Mouse (Mus musculus): ENCODE results near the gene Cxcl12. TPM values are rescaled to one million over a fixed set of nuclear protein-coding genes. Genes with fewer than 3 reads are reported as not detected.
A peak's percentile ranks its signal among the peaks of the same experiment; 100 is the strongest.

Gene Cxcl12
- polyA plus RNA-seq, 1 experiment from 2014 or later = 63.6 TPM

GRCm38 (mm10) chr6:117159710-117160690 is 8.3 kb upstream of the Cxcl12 start:
- peaks cover 10% of the 10 kb centered on the region for H3K4me1 ChIP-seq (replicated peaks)
- 81% methylated on average over 16 of the region's 16 CpGs for WGBS
- no peak for DNase-seq (ENCODE audit: low spot score)
- H3K4me3 ChIP-seq = no peak overlapping the region
- H3K27ac ChIP-seq = no peak overlapping the region
- no peaks in the 10 kb centered on the region for H3K9me3 ChIP-seq
- H3K36me3 ChIP-seq = no peaks in the 10 kb centered on the region
- peaks cover 3% of the 10 kb centered on the region; the same call in 1 of the 2 replicates for H3K27me3 ChIP-seq (ENCODE audit: insufficient read depth, poor library complexity, severe bottlenecking)

GRCm38 (mm10) chr6:117163486-117163885 is 4.8 kb upstream of the Cxcl12 start:
- no peak for DNase-seq (ENCODE audit: low spot score)
- no peaks in the 10 kb centered on the region for H3K36me3 ChIP-seq
- H3K27ac ChIP-seq = no peak overlapping the region
- 69% methylated on average over 5 of the region's 5 CpGs for WGBS
- H3K9me3 ChIP-seq = no peaks in the 10 kb centered on the region
- no peak overlapping the region for H3K4me3 ChIP-seq
- peaks cover 25% of the 10 kb centered on the region for H3K4me1 ChIP-seq (replicated peaks)
- peaks cover 30% of the 10 kb centered on the region for H3K27me3 ChIP-seq (ENCODE audit: insufficient read depth, poor library complexity, severe bottlenecking)

- peaks cover 62% of the 10 kb centered on the region for H3K27me3 ChIP-seq (ENCODE audit: insufficient read depth, poor library complexity, severe bottlenecking)
- no peak overlapping the region for H3K27ac ChIP-seq
Measured at GRCm38 (mm10) chr6:117166581-117167425, 1.5 kb upstream of the Cxcl12 start.

GRCm38 (mm10) chr6:117167426-117167730 is 957 bp upstream of the Cxcl12 start:
- 6% methylated on average over 7 of the region's 7 CpGs for WGBS
- no peaks in the 10 kb centered on the region for H3K9me3 ChIP-seq
- peak overlapping the region; percentile 71; the same call in 1 of the 2 replicates for H3K4me3 ChIP-seq
- no peak overlapping the region for H3K27ac ChIP-seq
- peaks cover 68% of the 10 kb centered on the region for H3K27me3 ChIP-seq (ENCODE audit: insufficient read depth, poor library complexity, severe bottlenecking)
- DNase-seq (ENCODE audit: low spot score) = no peak
- H3K4me1 ChIP-seq (replicated peaks) = peaks cover 39% of the 10 kb centered on the region
- no peaks in the 10 kb centered on the region for H3K36me3 ChIP-seq

More at GRCm38 (mm10) chr6:117166581-117167425, 1.5 kb upstream of the Cxcl12 start:
- no peaks in the 10 kb centered on the region for H3K9me3 ChIP-seq
- peak overlapping the region; percentile 71 for H3K4me3 ChIP-seq
- under 1% methylated on average over 16 of the region's 16 CpGs for WGBS
- H3K36me3 ChIP-seq = no peaks in the 10 kb centered on the region
- DNase-seq (ENCODE audit: low spot score) = peak; percentile 89
- H3K4me1 ChIP-seq (replicated peaks) = peaks cover 39% of the 10 kb centered on the region

GRCm38 (mm10) chr6:117169051-117169909 is 945 bp downstream of the Cxcl12 start:
- WGBS = under 1% methylated on average over 46 of the region's 46 CpGs
- H3K27ac ChIP-seq = peak overlapping the region; percentile 87
- DNase-seq (ENCODE audit: low spot score) = peak; percentile 57
- no peaks in the 10 kb centered on the region for H3K36me3 ChIP-seq
- no peaks in the 10 kb centered on the region for H3K9me3 ChIP-seq
- peak overlapping the region; percentile 71 for H3K4me3 ChIP-seq
- peaks cover 79% of the 10 kb centered on the region for H3K27me3 ChIP-seq (ENCODE audit: insufficient read depth, poor library complexity, severe bottlenecking)
- H3K4me1 ChIP-seq (replicated peaks) = peaks cover 45% of the 10 kb centered on the region

GRCm38 (mm10) chr6:117169910-117170747 is 1.8 kb downstream of the Cxcl12 start:
- 17% methylated on average over 10 of the region's 10 CpGs for WGBS
- Histone ChIP-seq H3K27me3 (ENCODE audit: insufficient read depth, poor library complexity, severe bottlenecking) (peaks cover 79% of the 10 kb centered on the region), H3K4me3 (peak overlapping the region; percentile 71), H3K4me1 (replicated peaks) (peaks cover 45% of the 10 kb centered on the region), H3K27ac (no peak overlapping the region), H3K36me3 (no peaks in the 10 kb centered on the region), H3K9me3 (no peaks in the 10 kb centered on the region)
- peak; percentile 16 for DNase-seq (ENCODE audit: low spot score)

GRCm38 (mm10) chr6:117172358-117172757 is 4.0 kb downstream of the Cxcl12 start:
- Histone ChIP-seq H3K36me3 (0 out of 2 replicates have a peak, but pooled peaks cover 3% of the 10 kb centered on the region), H3K4me1 (replicated peaks) (peaks cover 43% of the 10 kb centered on the region), H3K9me3 (no peaks in the 10 kb centered on the region), H3K27me3 (ENCODE audit: insufficient read depth, poor library complexity, severe bottlenecking) (peaks cover 64% of the 10 kb centered on the region), H3K4me3 (no peak overlapping the region), H3K27ac (no peak overlapping the region)
- no peak for DNase-seq (ENCODE audit: low spot score)
- 86% methylated on average over 6 of the region's 6 CpGs for WGBS

GRCm38 (mm10) chr6:117173876-117174275 is 5.5 kb downstream of the Cxcl12 start:
- Histone ChIP-seq H3K4me1 (replicated peaks) (peaks cover 28% of the 10 kb centered on the region), H3K27ac (peak overlapping the region; percentile 50; the same call in 1 of the 2 replicates), H3K4me3 (no peak overlapping the region), H3K9me3 (no peaks in the 10 kb centered on the region), H3K36me3 (0 out of 2 replicates have a peak, but pooled peaks cover 3% of the 10 kb centered on the region), H3K27me3 (ENCODE audit: insufficient read depth, poor library complexity, severe bottlenecking) (peaks cover 61% of the 10 kb centered on the region)
- peak; percentile 86 for DNase-seq (ENCODE audit: low spot score)
- 16% methylated on average over 11 of the region's 11 CpGs for WGBS

GRCm38 (mm10) chr6:117175113-117175793 is 6.9 kb downstream of the Cxcl12 start:
- Histone ChIP-seq H3K4me1 (replicated peaks) (peaks cover 22% of the 10 kb centered on the region), H3K27ac (no peak overlapping the region), H3K36me3 (0 out of 2 replicates have a peak, but pooled peaks cover 3% of the 10 kb centered on the region), H3K4me3 (no peak overlapping the region), H3K9me3 (no peaks in the 10 kb centered on the region), H3K27me3 (ENCODE audit: insufficient read depth, poor library complexity, severe bottlenecking) (peaks cover 54% of the 10 kb centered on the region)
- DNase-seq (ENCODE audit: low spot score) = no peak
- WGBS = 59% methylated on average over 2 of the region's 2 CpGs

GRCm38 (mm10) chr6:117176406-117176805 is 8.1 kb downstream of the Cxcl12 start:
- 23% methylated on average over 5 of the region's 5 CpGs for WGBS
- Histone ChIP-seq H3K36me3 (0 out of 2 replicates have a peak, but pooled peaks cover 3% of the 10 kb centered on the region), H3K27ac (no peak overlapping the region), H3K4me3 (no peak overlapping the region), H3K9me3 (no peaks in the 10 kb centered on the region), H3K27me3 (ENCODE audit: insufficient read depth, poor library complexity, severe bottlenecking) (peaks cover 48% of the 10 kb centered on the region), H3K4me1 (replicated peaks) (peaks cover 23% of the 10 kb centered on the region)
- DNase-seq (ENCODE audit: low spot score) = peak; percentile 38

- DNase-seq (ENCODE audit: low spot score) = no peak
- no peak overlapping the region for H3K27ac ChIP-seq
- H3K4me1 ChIP-seq (replicated peaks) = peaks cover 16% of the 10 kb centered on the region; the same call in 1 of the 2 replicates
- H3K36me3 ChIP-seq = 0 out of 2 replicates have a peak, but pooled peaks cover 3% of the 10 kb centered on the region
- no peaks in the 10 kb centered on the region for H3K9me3 ChIP-seq
- 24% methylated on average over 6 of the region's 6 CpGs for WGBS
- peaks cover 24% of the 10 kb centered on the region for H3K27me3 ChIP-seq (ENCODE audit: insufficient read depth, poor library complexity, severe bottlenecking)
- no peak overlapping the region for H3K4me3 ChIP-seq
Measured at GRCm38 (mm10) chr6:117180303-117180702, 12.0 kb downstream of the Cxcl12 start.
